Mouse (Mus musculus): ENCODE results near the gene Slc4a1ap. TPM values are rescaled to one million over a fixed set of nuclear protein-coding genes. Genes with fewer than 3 reads are reported as not detected.
"Not testable (repeated sequence)": the region's sequence is repeated elsewhere in the genome, so short reads cannot be mapped to it uniquely, and the experiment has no call there.

Slc4a1ap gene
- polyA plus RNA-seq, 1 experiment from 2014 or later, result 39.2 TPM

DNA sequence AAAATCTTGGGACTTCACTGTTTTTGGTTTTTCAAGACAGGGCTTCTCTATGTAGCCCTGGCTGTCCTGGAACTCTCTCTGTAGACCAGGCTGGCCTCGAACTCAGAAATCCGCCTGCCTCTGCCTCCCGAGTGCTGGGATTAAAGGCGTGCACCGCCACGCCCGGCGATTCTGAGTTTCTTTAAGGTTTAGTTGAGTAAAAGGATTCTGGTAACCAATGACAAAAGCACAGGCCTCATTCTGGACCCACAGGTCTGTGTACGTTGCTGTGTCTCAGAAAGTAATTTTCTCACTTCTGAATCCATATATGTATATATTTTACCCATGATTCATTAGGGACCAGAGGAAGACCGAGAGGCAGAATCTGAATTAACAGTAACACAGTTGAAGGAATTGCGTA lies 912 bp downstream of the Slc4a1ap start, which contains the start of gene Supt7l:
Supt7l (minus strand) TSS at position 101 of the 400 bp plus-strand sequence.
- peaks cover 40% of the 10 kb centered on the region for H3K36me3 ChIP-seq
- H3K27ac ChIP-seq (replicated peaks), result peak within 1 kb of the TSS; percentile 80
- not testable (repeated sequence) for H3K9me3 ChIP-seq; H3K27me3 ChIP-seq; ATAC-seq (ENCODE audit: low FRiP score, low read depth)
- peak within 1 kb of the TSS; percentile 86 for H3K9ac ChIP-seq (replicated peaks)
- peak within 1 kb of the TSS; percentile 97 for H3K4me2 ChIP-seq (replicated peaks)
- 82% methylated on average over 11 of the region's 11 CpGs for WGBS
- peaks cover 21% of the 10 kb centered on the region for H3K4me1 ChIP-seq
- peak within 1 kb of the TSS; percentile 96 for H3K4me3 ChIP-seq

DNA sequence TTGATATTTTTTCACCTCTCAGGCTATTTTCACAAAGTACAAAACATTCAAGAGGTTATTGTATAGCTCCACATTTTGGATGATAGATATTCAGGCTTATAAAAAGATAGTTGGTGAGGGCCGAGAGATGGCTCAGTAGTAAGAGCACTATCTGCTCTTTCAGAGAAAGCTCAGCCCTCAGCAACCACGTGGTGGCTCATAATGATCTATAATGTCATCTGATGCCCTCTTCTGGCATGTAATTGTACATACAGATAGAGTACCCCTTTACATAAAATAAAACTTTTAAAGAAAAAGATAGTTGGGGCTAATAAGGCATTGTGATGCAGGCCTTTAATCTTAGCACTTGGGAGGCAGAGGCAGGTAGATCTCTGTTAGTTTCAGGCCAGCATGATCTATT lies 1.8 kb downstream of the Slc4a1ap start:
- 57% methylated on average over 2 of the region's 2 CpGs for WGBS
- Histone ChIP-seq H3K9ac (replicated peaks) (no peak overlapping the region), H3K4me2 (replicated peaks) (0 out of 2 replicates have a peak overlapping the region, but pooled peaks have one; percentile 97), H3K27me3 (no peaks in the 10 kb centered on the region), H3K27ac (replicated peaks) (no peak overlapping the region), H3K4me1 (peaks cover 21% of the 10 kb centered on the region), H3K9me3 (no peaks in the 10 kb centered on the region), H3K4me3 (no peak overlapping the region), H3K36me3 (peaks cover 45% of the 10 kb centered on the region)
- no peak for ATAC-seq (ENCODE audit: low FRiP score, low read depth)

DNA sequence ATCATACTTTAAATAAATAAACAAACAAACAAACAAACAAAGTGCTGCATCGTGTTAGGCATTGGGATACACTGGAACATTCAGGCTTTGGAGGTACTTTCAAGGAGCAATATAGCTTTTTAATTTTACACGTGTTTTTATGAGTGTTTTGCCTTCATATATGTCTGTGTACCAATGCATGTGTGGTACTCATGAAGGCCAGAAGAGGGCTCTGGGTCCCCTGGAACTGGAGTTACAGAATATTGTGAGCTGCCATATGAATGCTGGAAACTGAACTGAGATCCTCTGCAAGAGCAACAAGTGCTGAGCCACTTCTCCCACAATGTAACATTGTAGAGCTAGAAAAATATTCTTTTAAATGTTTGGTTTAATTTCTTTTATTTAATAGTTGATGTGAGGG lies 8.4 kb downstream of the Slc4a1ap start:
- 91% methylated on average over 2 of the region's 2 CpGs for WGBS
- no peak for ATAC-seq (ENCODE audit: low FRiP score, low read depth)
- Histone ChIP-seq H3K4me3 (no peak overlapping the region), H3K9me3 (no peaks in the 10 kb centered on the region), H3K4me2 (replicated peaks) (no peak overlapping the region), H3K27ac (replicated peaks) (no peak overlapping the region), H3K4me1 (no peaks in the 10 kb centered on the region), H3K36me3 (peaks cover 85% of the 10 kb centered on the region), H3K27me3 (no peaks in the 10 kb centered on the region), H3K9ac (replicated peaks) (no peak overlapping the region)

DNA sequence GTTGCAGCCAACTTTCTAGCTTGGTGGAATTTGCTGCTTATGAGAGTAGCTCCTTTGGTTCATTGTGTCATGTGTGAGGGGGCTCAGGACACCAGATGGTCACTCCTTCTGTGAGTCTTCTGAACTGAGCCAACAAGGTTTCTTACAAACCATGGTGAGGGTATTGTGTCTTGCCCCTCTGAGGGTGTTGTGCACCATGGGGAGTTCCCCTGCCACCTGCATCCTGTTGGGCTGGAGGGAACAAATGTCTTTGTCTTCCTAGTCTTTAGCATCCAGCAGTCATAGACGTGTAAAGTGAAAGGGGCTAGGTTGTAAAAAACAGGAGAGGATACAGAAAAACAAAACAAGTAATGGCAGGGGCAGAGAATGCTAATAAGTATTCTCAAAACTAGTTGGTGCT lies 32.6 kb downstream of the Slc4a1ap start:
- no peaks in the 10 kb centered on the region for H3K27me3 ChIP-seq
- 49% methylated on average over 1 of the region's 1 CpGs for WGBS
- H3K9me3 ChIP-seq, result no peaks in the 10 kb centered on the region
- H3K9ac ChIP-seq (replicated peaks), result no peak overlapping the region
- H3K4me2 ChIP-seq (replicated peaks), result no peak overlapping the region
- 0 out of 2 replicates have a peak, but pooled peaks cover 2% of the 10 kb centered on the region for H3K4me1 ChIP-seq
- peaks cover 54% of the 10 kb centered on the region for H3K36me3 ChIP-seq
- no peak overlapping the region for H3K4me3 ChIP-seq
- no peak for ATAC-seq (ENCODE audit: low FRiP score, low read depth)
- no peak overlapping the region for H3K27ac ChIP-seq (replicated peaks)

DNA sequence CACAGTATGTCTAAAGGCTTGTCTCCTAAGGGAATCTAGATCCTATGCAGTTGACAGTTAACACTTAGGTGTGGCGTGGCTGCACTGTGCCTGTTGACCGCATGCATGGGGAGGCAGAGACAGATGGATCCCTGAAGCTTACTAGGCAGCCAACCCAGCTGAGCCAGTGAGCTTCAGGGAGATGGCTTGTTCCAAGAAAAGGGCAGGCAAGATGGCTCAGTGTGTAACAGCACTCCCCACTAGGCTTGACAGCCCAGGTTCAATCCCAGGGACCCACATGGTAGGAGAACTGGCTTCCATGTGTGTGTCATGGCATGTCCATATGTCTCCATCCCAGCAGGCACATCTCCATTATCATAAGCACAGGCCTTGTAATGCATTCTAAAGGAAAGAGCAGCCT lies 33.6 kb downstream of the Slc4a1ap start:
- Histone ChIP-seq H3K9ac (replicated peaks) (no peak overlapping the region), H3K4me2 (replicated peaks) (no peak overlapping the region), H3K9me3 (no peaks in the 10 kb centered on the region), H3K36me3 (peaks cover 45% of the 10 kb centered on the region), H3K4me3 (no peak overlapping the region), H3K27ac (replicated peaks) (no peak overlapping the region), H3K4me1 (0 out of 2 replicates have a peak, but pooled peaks cover 2% of the 10 kb centered on the region), H3K27me3 (no peaks in the 10 kb centered on the region)
- no peak for ATAC-seq (ENCODE audit: low FRiP score, low read depth)
- WGBS, result 92% methylated on average over 2 of the region's 2 CpGs

DNA sequence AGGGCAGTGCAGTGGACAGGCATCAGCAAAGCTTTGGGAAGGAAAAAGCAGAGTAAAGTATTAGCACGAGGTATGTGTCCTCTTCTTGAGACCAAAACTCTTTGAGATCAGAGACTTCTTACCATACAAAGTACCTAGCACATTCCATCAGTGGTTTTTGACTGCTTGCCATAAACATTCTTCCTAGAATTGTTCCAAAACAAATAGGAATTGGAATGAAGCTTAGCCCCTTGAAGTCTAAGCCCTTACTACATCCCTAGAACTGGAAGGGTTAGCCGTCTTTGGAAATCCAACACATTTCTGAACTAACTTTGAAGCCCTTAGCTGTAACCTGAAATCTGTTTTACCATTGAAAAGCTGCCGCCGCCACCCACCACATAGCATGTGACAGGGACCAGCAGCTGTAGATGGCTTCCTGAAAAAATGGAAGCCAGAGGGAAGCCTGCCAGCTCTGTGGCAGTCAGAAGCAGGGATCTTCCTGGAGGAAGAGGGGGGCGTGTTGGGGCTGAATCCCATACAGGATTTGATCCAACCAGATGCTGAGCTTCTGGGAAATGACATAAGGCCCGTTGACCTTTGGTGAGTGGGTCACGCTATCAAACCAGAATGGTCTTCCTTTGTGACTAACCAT lies 35.4 kb downstream of the Slc4a1ap start:
- H3K36me3 ChIP-seq, result peaks cover 32% of the 10 kb centered on the region
- no peaks in the 10 kb centered on the region for H3K9me3 ChIP-seq
- no peak overlapping the region for H3K4me2 ChIP-seq (replicated peaks)
- no peak overlapping the region for H3K9ac ChIP-seq (replicated peaks)
- WGBS, result 89% methylated on average over 7 of the region's 7 CpGs
- no peak overlapping the region for H3K27ac ChIP-seq (replicated peaks)
- H3K4me3 ChIP-seq, result no peak overlapping the region
- no peak for ATAC-seq (ENCODE audit: low FRiP score, low read depth)
- no peaks in the 10 kb centered on the region for H3K27me3 ChIP-seq
- H3K4me1 ChIP-seq, result 0 out of 2 replicates have a peak, but pooled peaks cover 2% of the 10 kb centered on the region

DNA sequence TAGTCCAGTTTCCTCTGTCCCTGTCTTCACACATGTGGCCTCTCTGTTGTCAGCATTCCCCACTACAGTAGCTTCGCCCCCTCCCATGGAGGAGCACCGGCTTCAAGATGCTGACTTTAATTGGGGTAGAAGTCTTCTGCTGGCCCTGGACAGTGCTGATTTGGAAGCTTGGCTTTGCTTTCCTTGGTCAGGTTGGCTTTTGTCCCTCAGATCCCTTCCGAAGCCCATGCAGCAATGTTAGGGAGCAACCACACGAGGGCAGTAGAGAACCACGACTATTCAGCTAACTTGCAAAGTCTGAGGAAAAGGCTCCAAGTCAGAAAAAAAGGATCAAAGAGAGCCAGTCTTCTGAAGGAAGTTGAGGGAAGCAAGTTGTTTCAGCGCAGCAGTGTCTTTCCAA lies 36.7 kb downstream of the Slc4a1ap start:
- Histone ChIP-seq H3K4me3 (no peak overlapping the region), H3K27ac (replicated peaks) (no peak overlapping the region), H3K27me3 (no peaks in the 10 kb centered on the region), H3K4me1 (0 out of 2 replicates have a peak, but pooled peaks cover 2% of the 10 kb centered on the region), H3K4me2 (replicated peaks) (no peak overlapping the region), H3K36me3 (peaks cover 25% of the 10 kb centered on the region), H3K9me3 (no peaks in the 10 kb centered on the region), H3K9ac (replicated peaks) (no peak overlapping the region)
- WGBS, result 12% methylated on average over 6 of the region's 6 CpGs
- ATAC-seq (ENCODE audit: low FRiP score, low read depth), result no peak

DNA sequence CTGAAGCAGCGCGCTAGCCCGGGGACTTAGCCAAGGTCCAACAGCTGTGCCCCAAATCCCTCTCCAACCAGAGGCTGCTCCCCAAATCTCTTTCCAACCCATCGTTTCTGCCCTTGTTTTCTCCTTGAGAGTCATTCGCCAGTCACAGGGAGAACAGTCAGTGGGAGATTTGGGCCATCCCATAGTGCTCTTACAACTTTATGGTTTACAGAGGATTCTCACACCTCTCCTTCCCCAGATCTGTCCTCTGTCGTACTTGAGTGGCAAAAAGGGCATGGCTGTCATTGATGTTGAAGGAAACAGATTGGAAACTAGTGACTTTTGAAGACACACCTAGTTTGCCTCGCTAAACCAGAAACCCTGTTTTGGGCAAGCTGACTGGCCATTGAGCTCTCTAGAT lies 37.1 kb downstream of the Slc4a1ap start:
- ATAC-seq (ENCODE audit: low FRiP score, low read depth), result no peak
- H3K36me3 ChIP-seq, result peaks cover 25% of the 10 kb centered on the region
- WGBS, result 45% methylated on average over 7 of the region's 7 CpGs
- H3K9me3 ChIP-seq, result no peaks in the 10 kb centered on the region
- no peak overlapping the region for H3K4me2 ChIP-seq (replicated peaks)
- no peak overlapping the region for H3K27ac ChIP-seq (replicated peaks)
- no peaks in the 10 kb centered on the region for H3K27me3 ChIP-seq
- H3K9ac ChIP-seq (replicated peaks), result no peak overlapping the region
- no peak overlapping the region for H3K4me3 ChIP-seq
- H3K4me1 ChIP-seq, result 0 out of 2 replicates have a peak, but pooled peaks cover 2% of the 10 kb centered on the region

DNA sequence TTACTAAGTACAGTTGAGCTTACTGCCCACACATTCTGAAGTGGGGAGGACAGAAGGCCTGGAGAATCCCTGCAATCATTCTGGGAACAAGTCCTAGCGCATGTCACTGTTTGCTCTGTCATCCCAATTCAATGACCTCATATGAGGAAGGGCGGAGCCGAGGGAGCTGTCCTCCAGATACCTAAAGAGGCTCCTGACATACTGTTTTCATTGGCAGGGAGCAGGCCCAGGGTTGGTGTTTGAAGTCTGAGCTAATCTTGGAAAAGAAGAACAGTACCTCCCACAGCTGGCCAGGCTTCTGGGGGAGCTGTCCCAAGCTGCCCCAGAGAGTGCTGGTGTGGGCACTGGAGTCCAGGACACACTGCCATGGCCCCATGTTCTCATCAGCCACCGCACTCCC lies 38.2 kb downstream of the Slc4a1ap start:
- H3K9ac ChIP-seq (replicated peaks), result no peak overlapping the region
- H3K4me2 ChIP-seq (replicated peaks), result no peak overlapping the region
- WGBS, result 92% methylated on average over 4 of the region's 4 CpGs
- no peak overlapping the region for H3K27ac ChIP-seq (replicated peaks)
- no peaks in the 10 kb centered on the region for H3K9me3 ChIP-seq
- H3K4me1 ChIP-seq, result 0 out of 2 replicates have a peak, but pooled peaks cover 2% of the 10 kb centered on the region
- H3K36me3 ChIP-seq, result peaks cover 15% of the 10 kb centered on the region
- no peaks in the 10 kb centered on the region for H3K27me3 ChIP-seq
- H3K4me3 ChIP-seq, result no peak overlapping the region
- no peak for ATAC-seq (ENCODE audit: low FRiP score, low read depth)

DNA sequence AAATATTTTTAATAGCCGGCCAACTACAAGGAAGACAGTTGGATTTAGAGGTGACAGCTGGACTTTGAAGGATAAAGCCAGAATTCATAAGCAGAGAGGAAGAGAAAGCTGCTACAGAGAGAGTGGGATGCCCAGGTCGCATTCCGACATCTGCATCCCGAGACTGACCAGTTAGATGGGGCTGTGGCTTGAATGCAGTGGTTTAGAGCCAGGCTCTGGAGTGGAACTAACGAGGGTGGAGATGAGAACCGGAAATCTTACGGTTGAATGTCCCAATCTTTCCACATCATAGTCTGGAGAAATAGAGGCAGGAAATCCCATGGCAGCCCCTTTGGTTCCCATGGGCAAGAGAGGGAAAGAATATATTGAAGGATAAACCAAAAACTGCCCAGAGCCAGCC lies 39.2 kb downstream of the Slc4a1ap start:
- Histone ChIP-seq H3K4me3 (no peak overlapping the region), H3K9me3 (no peaks in the 10 kb centered on the region), H3K4me1 (0 out of 2 replicates have a peak, but pooled peaks cover 2% of the 10 kb centered on the region), H3K27me3 (no peaks in the 10 kb centered on the region), H3K27ac (replicated peaks) (no peak overlapping the region), H3K4me2 (replicated peaks) (no peak overlapping the region), H3K9ac (replicated peaks) (no peak overlapping the region), H3K36me3 (peaks cover 11% of the 10 kb centered on the region; the same call in 1 of the 2 replicates)
- WGBS, result 77% methylated on average over 7 of the region's 7 CpGs
- ATAC-seq (ENCODE audit: low FRiP score, low read depth), result no peak

DNA sequence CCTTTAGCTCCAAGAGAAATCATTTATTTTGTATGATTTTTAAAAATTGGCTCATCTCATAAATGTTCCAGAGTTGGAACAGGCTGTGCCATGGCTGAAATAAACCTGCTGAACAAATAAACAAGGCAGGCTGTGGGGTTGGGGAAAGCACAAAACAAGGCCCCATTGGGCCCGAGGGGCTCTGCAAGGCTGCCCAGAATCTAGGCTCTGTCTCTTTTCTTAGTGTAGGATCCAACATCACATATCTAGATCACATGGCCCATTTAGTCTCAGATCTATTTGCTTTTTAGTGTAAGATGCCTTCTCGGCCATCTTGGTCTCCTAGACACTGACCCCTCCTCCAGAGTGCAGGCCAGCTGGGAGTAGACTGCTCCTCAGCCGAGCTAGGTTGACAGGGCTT lies 39.7 kb downstream of the Slc4a1ap start:
- no peak overlapping the region for H3K4me2 ChIP-seq (replicated peaks)
- no peaks in the 10 kb centered on the region for H3K27me3 ChIP-seq
- no peak overlapping the region for H3K9ac ChIP-seq (replicated peaks)
- no peak for ATAC-seq (ENCODE audit: low FRiP score, low read depth)
- H3K9me3 ChIP-seq, result no peaks in the 10 kb centered on the region
- H3K4me1 ChIP-seq, result 0 out of 2 replicates have a peak, but pooled peaks cover 6% of the 10 kb centered on the region
- no peak overlapping the region for H3K27ac ChIP-seq (replicated peaks)
- no peak overlapping the region for H3K4me3 ChIP-seq
- WGBS, result 53% methylated on average over 3 of the region's 3 CpGs
- peaks cover 9% of the 10 kb centered on the region; the same call in 1 of the 2 replicates for H3K36me3 ChIP-seq

DNA sequence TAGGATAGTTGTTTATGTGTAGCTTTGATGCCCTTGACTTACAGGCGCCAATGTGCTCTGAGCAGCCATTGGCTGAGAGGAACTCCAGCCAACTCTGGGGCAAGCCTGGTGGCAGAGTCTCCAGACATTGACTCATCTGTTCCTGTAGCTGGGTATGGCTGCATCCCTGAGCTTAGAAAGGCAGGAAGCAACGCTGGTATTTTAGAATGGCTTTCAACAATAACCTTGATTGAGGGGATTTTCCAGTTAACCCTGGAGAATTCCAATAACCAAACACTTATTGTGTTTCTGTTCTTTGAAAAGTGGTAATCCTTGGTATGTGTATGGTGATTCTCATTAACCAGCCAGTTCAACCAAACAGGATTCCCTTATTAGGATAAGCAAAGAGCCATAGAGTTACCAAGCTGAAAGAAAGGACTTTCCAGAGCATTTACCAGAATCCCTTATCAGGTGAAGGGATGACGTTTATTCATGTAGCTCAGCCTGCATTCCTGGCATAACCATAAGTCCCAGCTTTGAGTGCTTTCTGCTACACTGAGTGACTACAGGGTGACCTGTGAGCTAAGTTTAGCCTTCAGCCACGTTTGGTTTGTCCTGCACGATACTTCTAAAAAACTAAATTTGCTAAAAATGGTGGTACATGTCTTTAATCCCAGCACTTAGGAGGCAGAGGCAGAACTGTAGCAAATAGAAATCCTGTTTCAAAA lies 41.3 kb downstream of the Slc4a1ap start:
- H3K4me1 ChIP-seq, result 0 out of 2 replicates have a peak, but pooled peaks cover 7% of the 10 kb centered on the region
- H3K36me3 ChIP-seq, result no peaks in the 10 kb centered on the region
- ATAC-seq (ENCODE audit: low FRiP score, low read depth), result no peak
- H3K4me3 ChIP-seq, result no peak overlapping the region
- WGBS, result 78% methylated on average over 5 of the region's 5 CpGs
- no peaks in the 10 kb centered on the region for H3K9me3 ChIP-seq
- H3K4me2 ChIP-seq (replicated peaks), result no peak overlapping the region
- no peak overlapping the region for H3K9ac ChIP-seq (replicated peaks)
- H3K27ac ChIP-seq (replicated peaks), result no peak overlapping the region
- no peaks in the 10 kb centered on the region for H3K27me3 ChIP-seq

Data from midbrain, embryonic 12.5 days (tissue).